Mouse (Mus musculus) hindbrain, postnatal 0 days (tissue): ENCODE results near the gene Pip4k2b. TPM values are rescaled to one million over a fixed set of nuclear protein-coding genes. Genes with fewer than 3 reads are reported as not detected.

Experiments used
- ATAC-seq: fragments of 200-750 bp; cut with Nextera tagmentation; 2 replicates; pipeline ENCODE4 v1.8.0; 2017; ENCODE audit warnings: mild to moderate bottlenecking, moderate TSS enrichment, moderate library complexity
- DNase-seq: peaks from one replicate; pipeline ENCODE4 v3.0.0-alpha.2; 2015; ENCODE audit warnings: low spot score
- H3K27ac ChIP-seq: fragments of 300-500 bp; sonication (generic); 2 replicates; pipeline ENCODE4 v1.5.1; 2014; ENCODE audit warnings: mild to moderate bottlenecking
- H3K27me3 ChIP-seq: fragments of 300-500 bp; sonication (generic); 2 replicates; pipeline ENCODE4 v1.6.1; 2014; ENCODE audit warnings: low read length, mixed read lengths; ENCODE audit not compliant: insufficient read depth
- H3K36me3 ChIP-seq: fragments of 300-500 bp; sonication (generic); 2 replicates; pipeline ENCODE4 v1.6.1; 2014; ENCODE audit warnings: low read length, mixed read lengths; ENCODE audit not compliant: insufficient read depth
- H3K4me1 ChIP-seq: fragments of 300-500 bp; sonication (generic); 2 replicates; pipeline ENCODE4 v1.6.1; 2014; ENCODE audit warnings: antibody characterized with exemption, low read length, mixed read lengths; ENCODE audit not compliant: insufficient read depth
- H3K4me2 ChIP-seq: fragments of 300-500 bp; sonication (generic); 2 replicates; pipeline ENCODE4 v1.6.1; 2014; ENCODE audit warnings: low read depth, mild to moderate bottlenecking, low read length, moderate library complexity, mixed read lengths
- H3K4me3 ChIP-seq: fragments of 300-500 bp; sonication (generic); 2 replicates; pipeline ENCODE4 v1.5.1; 2014; ENCODE audit warnings: low read length
- H3K9ac ChIP-seq: fragments of 300-500 bp; sonication (generic); replicated peaks from 2 replicates; pipeline ENCODE4 v1.6.1; 2014; ENCODE audit warnings: mild to moderate bottlenecking, low read length, moderate library complexity, mixed read lengths
- H3K9me3 ChIP-seq: fragments of 300-500 bp; sonication (generic); 2 replicates; pipeline ENCODE4 v1.6.1; 2016; ENCODE audit warnings: low read length, mixed read lengths
- CTCF ChIP-seq: IDR thresholded peaks from 2 replicates; pipeline ENCODE4 v1.5.1; 2016; ENCODE audit warnings: antibody characterized with exemption, control low read depth, low read depth
- WGBS: fragments of 180-500 bp; shearing (Covaris S2); extraction: QIAGEN DNeasy Blood & Tissue Kit; methylation state at CpG from one replicate; pipeline ENCODE4 v1.1.7; 2014; 5-methylcytosine and 5-hydroxymethylcytosine counted together
- polyA plus RNA-seq: library from polyadenylated mRNA; unstranded; fragments of >200 nt; fragmentation: Nextera tagmentation; extraction: Ambion mirVana; gene quantifications from 2 replicates; pipeline ENCODE4 v1.2.1, GENCODE M21; 2015
- total RNA-seq: library from RNA; depleted of rRNA; stranded (reverse); fragments of >200 nt; gene quantifications from 2 replicates; pipeline ENCODE4 v1.2.3, GENCODE M21; 2014

Pip4k2b gene
- total and polyA plus RNA-seq, 2 experiments from 2014 or later, result 5.1 to 127 TPM

DNA sequence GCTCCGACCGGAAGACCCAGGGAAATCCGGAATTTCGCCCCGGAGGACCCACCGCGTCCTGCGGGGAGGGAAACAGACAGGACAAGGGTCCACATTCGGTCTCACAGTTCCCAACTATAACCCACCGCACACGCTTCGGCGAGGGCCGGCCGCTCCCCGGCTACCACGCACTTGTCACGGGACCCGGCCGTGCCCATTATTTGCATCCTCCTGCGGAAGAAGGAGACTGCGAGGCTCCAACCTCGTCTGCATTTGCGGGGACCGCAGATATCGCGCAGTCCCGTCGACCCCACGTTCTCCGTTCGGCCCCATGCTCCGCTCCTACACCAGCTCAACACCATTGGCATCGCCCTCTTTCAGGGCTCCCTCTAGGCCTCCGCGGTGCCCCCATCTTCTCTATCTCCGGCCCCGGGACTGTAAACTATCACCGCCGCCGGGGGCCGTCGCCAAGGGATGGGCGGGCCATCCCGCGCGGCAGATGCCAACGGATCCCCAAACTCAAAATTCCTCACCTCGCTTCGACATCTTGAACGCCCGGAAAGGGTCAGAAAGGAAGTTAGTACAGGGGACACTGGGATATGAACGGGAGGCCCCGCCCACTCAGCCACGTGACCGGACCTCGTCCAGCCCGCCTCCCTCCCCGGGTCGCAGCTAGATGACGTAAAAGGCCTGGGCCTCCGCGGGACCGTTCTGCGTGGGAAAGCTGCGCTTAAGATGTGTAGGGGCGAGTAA is 37.5 kb upstream of the Pip4k2b start, which contains the start of gene Rpl23:
Rpl23 (minus strand) TSS at position 606 of the 732 bp plus-strand sequence.
- TF ChIP-seq CTCF, result no peak
- WGBS, result under 1% methylated on average over 64 of the region's 67 CpGs
- peaks cover 25% of the 10 kb centered on the region for H3K36me3 ChIP-seq
- H3K9ac ChIP-seq, result peak within 1 kb of the TSS; percentile 92
- peak; percentile 99 for DNase-seq
- peak within 1 kb of the TSS; percentile 70 for H3K4me2 ChIP-seq
- H3K9me3 ChIP-seq, result no peaks in the 10 kb centered on the region
- peak; percentile 98 for ATAC-seq
- H3K27me3 ChIP-seq, result no peaks in the 10 kb centered on the region
- peak within 1 kb of the TSS; percentile 76 for H3K4me3 ChIP-seq
- H3K27ac ChIP-seq, result peak within 1 kb of the TSS; percentile 94
- peaks cover 7% of the 10 kb centered on the region; the same call in 1 of the 2 replicates for H3K4me1 ChIP-seq

DNA sequence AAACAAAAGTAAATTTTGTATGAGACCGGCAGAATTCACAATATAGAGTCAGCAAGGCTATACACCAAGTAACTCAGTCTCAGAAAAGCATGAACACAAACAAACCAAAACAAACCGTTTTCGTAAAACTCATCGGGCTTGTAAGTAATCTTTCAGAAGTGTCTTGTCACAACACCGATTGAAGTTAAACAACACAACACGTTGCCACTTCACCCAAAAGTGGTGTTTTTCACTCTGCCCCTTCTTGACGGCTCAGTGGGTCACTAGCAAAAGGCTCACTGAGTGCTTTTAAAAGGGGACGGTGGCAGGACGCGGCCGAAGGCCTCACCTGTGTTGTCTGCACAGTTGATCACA is 37.0 kb upstream of the Pip4k2b start:
- Histone ChIP-seq H3K4me2 (peak overlapping the region; percentile 70), H3K9ac (peak overlapping the region; percentile 92), H3K27ac (peak overlapping the region; percentile 94), H3K36me3 (peaks cover 28% of the 10 kb centered on the region), H3K4me1 (peaks cover 7% of the 10 kb centered on the region; the same call in 1 of the 2 replicates), H3K4me3 (peak overlapping the region; percentile 76), H3K27me3 (no peaks in the 10 kb centered on the region), H3K9me3 (no peaks in the 10 kb centered on the region)
- 2% methylated on average over 11 of the region's 11 CpGs for WGBS
- no peak for TF ChIP-seq CTCF
- no peak for DNase-seq
- no peak; the same call in 1 of the 2 replicates for ATAC-seq

DNA sequence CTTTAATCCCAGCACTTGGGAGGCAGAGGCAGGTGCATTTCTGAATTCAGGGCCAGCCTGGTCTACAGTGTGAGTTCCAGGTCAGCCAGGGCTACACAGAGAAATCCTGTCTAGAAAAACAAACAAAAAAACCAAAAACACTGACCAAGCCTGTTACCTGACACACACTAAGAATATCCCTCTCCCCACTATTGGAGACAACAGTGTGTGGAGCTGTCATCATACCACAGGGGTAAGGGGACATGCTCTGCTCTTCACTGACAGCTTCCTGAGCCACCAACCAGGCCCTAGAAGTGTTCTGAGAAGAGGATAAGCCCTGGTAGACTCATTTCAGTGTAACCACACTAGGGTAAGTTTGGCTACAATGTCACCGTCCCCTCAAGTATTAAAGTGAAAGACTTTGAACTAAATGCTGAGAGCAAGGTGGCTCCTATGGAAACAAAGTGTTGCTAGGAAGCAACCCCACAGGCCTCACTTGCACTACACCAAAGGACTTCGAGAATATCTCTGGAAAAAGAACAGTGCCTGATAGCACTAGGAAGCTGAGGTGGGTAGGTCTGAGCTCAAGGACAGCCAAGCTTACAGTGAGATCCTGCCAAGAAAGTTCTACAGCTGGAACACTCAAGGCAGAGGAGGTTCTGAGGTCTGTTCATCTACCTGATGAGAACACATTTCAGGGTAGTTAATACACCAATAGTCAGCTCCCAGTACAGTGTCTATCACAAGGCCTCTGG is 35.6 kb upstream of the Pip4k2b start:
- DNase-seq (no peak), ATAC-seq (no peak)
- Histone ChIP-seq H3K9me3 (no peaks in the 10 kb centered on the region), H3K4me2 (peak overlapping the region; percentile 70), H3K27me3 (no peaks in the 10 kb centered on the region), H3K4me3 (no peak overlapping the region), H3K36me3 (peaks cover 29% of the 10 kb centered on the region), H3K27ac (no peak overlapping the region), H3K4me1 (peaks cover 7% of the 10 kb centered on the region; the same call in 1 of the 2 replicates), H3K9ac (no peak overlapping the region)
- no peak for TF ChIP-seq CTCF
- 76% methylated on average over 2 of the region's 2 CpGs for WGBS

DNA sequence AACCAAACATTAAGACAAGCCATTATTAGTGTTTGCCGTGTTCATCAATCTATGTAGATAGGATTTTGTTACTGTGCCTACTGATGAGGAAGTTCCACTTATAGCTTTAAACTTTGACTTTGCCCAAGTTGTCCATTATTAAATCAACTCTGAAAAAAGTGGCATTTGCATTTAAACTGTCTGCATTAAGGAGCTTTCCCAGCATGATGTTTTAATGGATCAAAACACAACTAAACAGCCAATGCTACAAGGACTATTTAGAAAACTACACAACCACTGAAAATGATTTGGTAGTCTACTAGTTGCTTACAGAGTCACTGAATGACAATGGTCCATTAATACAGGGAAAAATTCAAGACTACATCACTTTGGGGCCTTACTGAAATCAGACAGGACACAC is 34.4 kb upstream of the Pip4k2b start:
- Histone ChIP-seq H3K36me3 (peaks cover 29% of the 10 kb centered on the region), H3K4me3 (no peak overlapping the region)

DNA sequence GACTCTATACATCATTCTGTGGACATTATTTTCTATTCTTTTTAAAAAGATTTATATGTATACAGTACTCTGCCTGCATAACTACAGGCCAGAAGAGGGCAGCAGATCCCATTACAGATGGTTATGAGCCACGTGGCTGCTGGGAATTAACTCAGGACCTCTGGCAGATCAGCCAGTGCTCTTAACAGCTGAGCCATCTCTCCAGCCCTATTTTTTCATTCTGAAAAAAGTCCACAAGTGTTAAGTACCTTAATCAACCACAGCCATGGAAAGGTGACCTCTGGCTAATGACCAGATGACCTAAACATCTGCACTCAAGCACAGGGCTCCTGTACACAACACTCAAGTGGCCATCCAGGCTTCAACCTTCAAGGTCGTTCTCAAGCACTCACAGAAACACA is 32.6 kb upstream of the Pip4k2b start:
- peak; percentile 59 for DNase-seq
- Histone ChIP-seq H3K27ac (no peak overlapping the region), H3K9me3 (no peaks in the 10 kb centered on the region), H3K27me3 (no peaks in the 10 kb centered on the region), H3K4me1 (peaks cover 7% of the 10 kb centered on the region; the same call in 1 of the 2 replicates), H3K4me2 (no peak overlapping the region), H3K9ac (no peak overlapping the region), H3K36me3 (peaks cover 29% of the 10 kb centered on the region), H3K4me3 (no peak overlapping the region)
- TF ChIP-seq CTCF, result peak; percentile 58
- ATAC-seq, result peak; percentile 47
- 45% methylated on average over 2 of the region's 2 CpGs for WGBS

More for the DNA sequence above, 34.4 kb upstream of the Pip4k2b start:
- ATAC-seq (no peak), DNase-seq (no peak)
- Histone ChIP-seq H3K9me3 (no peaks in the 10 kb centered on the region), H3K9ac (no peak overlapping the region), H3K4me1 (peaks cover 7% of the 10 kb centered on the region; the same call in 1 of the 2 replicates), H3K27ac (no peak overlapping the region), H3K4me2 (no peak overlapping the region), H3K27me3 (no peaks in the 10 kb centered on the region)
- 96% methylated on average over 1 of the region's 1 CpGs for WGBS
- no peak for TF ChIP-seq CTCF

DNA sequence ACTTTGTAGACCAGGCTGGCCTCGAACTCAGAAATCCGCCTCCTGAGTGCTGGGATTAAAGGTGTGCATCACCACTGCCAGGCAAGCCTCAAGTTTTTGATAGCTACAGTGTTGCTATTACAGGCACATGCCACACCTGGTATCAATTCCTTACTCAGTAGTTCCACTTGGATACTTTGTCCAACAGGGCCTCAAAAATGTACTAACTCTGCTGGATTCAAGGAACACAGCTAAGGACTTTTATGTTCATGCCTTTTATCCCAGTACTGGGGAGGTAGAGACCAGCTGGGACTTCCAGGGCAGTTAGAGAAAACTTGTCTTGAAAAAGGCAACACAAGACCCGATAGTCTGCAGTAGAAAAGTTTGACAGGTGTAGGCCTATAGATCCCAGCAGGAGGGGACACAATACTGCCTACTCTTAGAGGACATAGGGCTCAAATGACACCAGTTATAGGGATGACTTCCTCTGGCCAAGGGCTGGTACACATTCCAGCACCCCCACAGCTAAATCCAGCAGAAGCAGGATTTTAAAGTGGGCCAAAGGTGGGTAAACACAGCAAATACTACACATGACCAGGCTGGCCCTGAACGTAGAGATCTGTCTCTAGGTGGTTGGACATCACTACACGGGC is 32.1 kb upstream of the Pip4k2b start:
- ATAC-seq, result peak; percentile 29; the same call in 1 of the 2 replicates
- WGBS, result 60% methylated on average over 5 of the region's 5 CpGs
- Histone ChIP-seq H3K27ac (no peak overlapping the region), H3K9me3 (no peaks in the 10 kb centered on the region), H3K4me3 (no peak overlapping the region), H3K9ac (no peak overlapping the region), H3K4me1 (peaks cover 7% of the 10 kb centered on the region; the same call in 1 of the 2 replicates), H3K27me3 (no peaks in the 10 kb centered on the region), H3K4me2 (no peak overlapping the region), H3K36me3 (peaks cover 29% of the 10 kb centered on the region)
- TF ChIP-seq CTCF, result no peak
- DNase-seq, result no peak
